Mouse (Mus musculus): Measurements from ENCODE around the gene Ahdc1.

GRCm38 (mm10) chr4:133127079-133127478 is 116.0 kb downstream of the Ahdc1 start:
- TF ChIP-seq CTCF (IDR thresholded peaks at IDR 0.05; ENCODE audit: control insufficient read depth, insufficient read depth, low read length) (no peak), POLR2A (IDR thresholded peaks at IDR 0.05; ENCODE audit: borderline replicate concordance, control insufficient read depth, low read depth, low read length) (no peak)
